Mouse (Mus musculus): Measurements from ENCODE around the gene Rbm47. TPM values are rescaled to one million over a fixed set of nuclear protein-coding genes. Genes with fewer than 3 reads are reported as not detected.

Gene Rbm47
- total RNA-seq, 2 experiments from 2014 or later, result 2.3 to 3.7 TPM

- DNase-seq, result no peak
- intact Hi-C loops (cut with DNase I), result no loop called here
These were observed 84.0 kb downstream of the Rbm47 start for GRCm38 (mm10) chr5:66088902-66089295.

- DNase-seq, result no peak
- intact Hi-C loops (cut with DNase I), result no loop called here
These were observed 84.5 kb downstream of the Rbm47 start for GRCm38 (mm10) chr5:66088247-66088901.

- DNase-seq, result no peak
- intact Hi-C loops (cut with DNase I), result no loop called here
These were observed 86.0 kb downstream of the Rbm47 start for GRCm38 (mm10) chr5:66086952-66087351.

GRCm38 (mm10) chr5:66086304-66086703, 86.6 kb downstream of the Rbm47 start:
- no peak for DNase-seq
- intact Hi-C loops (cut with DNase I), result no loop called here

GRCm38 (mm10) chr5:66085478-66085877, 87.4 kb downstream of the Rbm47 start:
- DNase-seq, result peak in 1 of 2 experiments; percentile 23
- intact Hi-C loops (cut with DNase I), result no loop called here

- DNase-seq, result no peak
- intact Hi-C loops (cut with DNase I), result no loop called here
These were observed 88.4 kb downstream of the Rbm47 start for GRCm38 (mm10) chr5:66084541-66084940.

GRCm38 (mm10) chr5:66083350-66083749, 89.6 kb downstream of the Rbm47 start:
- DNase-seq, result peak; percentile 44 to 68
- intact Hi-C loops (cut with DNase I), result no loop called here

GRCm38 (mm10) chr5:66082229-66082572, 90.7 kb downstream of the Rbm47 start:
- intact Hi-C loops (cut with DNase I), result no loop called here
- no peak for DNase-seq

- DNase-seq, result no peak
- intact Hi-C loops (cut with DNase I), result no loop called here
These were observed 91.3 kb downstream of the Rbm47 start for GRCm38 (mm10) chr5:66081443-66082228.

- intact Hi-C loops (cut with DNase I), result no loop called here
- no peak for DNase-seq
These were observed 92.2 kb downstream of the Rbm47 start for GRCm38 (mm10) chr5:66080529-66081220.

GRCm38 (mm10) chr5:66079358-66080179, 93.3 kb downstream of the Rbm47 start:
- intact Hi-C loops (cut with DNase I), result no loop called here

GRCm38 (mm10) chr5:66078491-66079012, 94.4 kb downstream of the Rbm47 start:
- intact Hi-C loops (cut with DNase I), result no loop called here
- no peak for DNase-seq

More at GRCm38 (mm10) chr5:66079358-66080179, 93.3 kb downstream of the Rbm47 start:
- DNase-seq, result no peak

GRCm38 (mm10) chr5:66077416-66077815, 95.5 kb downstream of the Rbm47 start:
- DNase-seq, result peak; percentile 70 to 74
- intact Hi-C loops (cut with DNase I), result no loop called here

GRCm38 (mm10) chr5:66076685-66077301, 96.1 kb downstream of the Rbm47 start:
- DNase-seq, result no peak
- intact Hi-C loops (cut with DNase I), result no loop called here

GRCm38 (mm10) chr5:66075906-66076305, 97.0 kb downstream of the Rbm47 start:
- intact Hi-C loops (cut with DNase I), result no loop called here
- no peak for DNase-seq

GRCm38 (mm10) chr5:66075032-66075488, 97.9 kb downstream of the Rbm47 start:
- DNase-seq, result peak; percentile 33 to 40
- intact Hi-C loops (cut with DNase I), result no loop called here

GRCm38 (mm10) chr5:66074235-66074634, 98.7 kb downstream of the Rbm47 start:
- intact Hi-C loops (cut with DNase I), result no loop called here
- DNase-seq, result no peak

- no peak for DNase-seq
- intact Hi-C loops (cut with DNase I), result no loop called here
These were observed 99.2 kb downstream of the Rbm47 start for GRCm38 (mm10) chr5:66073604-66074164.

- intact Hi-C loops (cut with DNase I), result no loop called here
- DNase-seq, result no peak
These were observed 101.2 kb downstream of the Rbm47 start for GRCm38 (mm10) chr5:66071722-66072121.

GRCm38 (mm10) chr5:66070350-66070749, 102.6 kb downstream of the Rbm47 start:
- no peak for DNase-seq
- intact Hi-C loops (cut with DNase I), result no loop called here

All from heart, postnatal 10 days (tissue).